Mouse (Mus musculus): ENCODE measurements around the gene Hs3st2.

Gene Hs3st2

GRCm38 (mm10) chr7:121458075-121458474 lies 66.4 kb downstream of the Hs3st2 start:
- no peak for DNase-seq (ENCODE audit: low read depth)

- no peak for DNase-seq (ENCODE audit: low read depth)
Observed at GRCm38 (mm10) chr7:121460626-121461025, 69.0 kb downstream of the Hs3st2 start.

GRCm38 (mm10) chr7:121464441-121464840 lies 72.8 kb downstream of the Hs3st2 start:
- no peak for DNase-seq (ENCODE audit: low read depth)

- DNase-seq (ENCODE audit: low read depth) = no peak
Observed at GRCm38 (mm10) chr7:121465111-121465510, 73.5 kb downstream of the Hs3st2 start.

GRCm38 (mm10) chr7:121466331-121466730 lies 74.7 kb downstream of the Hs3st2 start:
- no peak for DNase-seq (ENCODE audit: low read depth)

GRCm38 (mm10) chr7:121469435-121469834 lies 77.8 kb downstream of the Hs3st2 start:
- DNase-seq (ENCODE audit: low read depth) = no peak

GRCm38 (mm10) chr7:121478302-121478701 lies 86.6 kb downstream of the Hs3st2 start:
- DNase-seq (ENCODE audit: low read depth) = no peak

- DNase-seq (ENCODE audit: low read depth) = no peak
Observed at GRCm38 (mm10) chr7:121480106-121480505, 88.4 kb downstream of the Hs3st2 start.

- no peak for DNase-seq (ENCODE audit: low read depth)
Observed at GRCm38 (mm10) chr7:121484590-121484989, 92.9 kb downstream of the Hs3st2 start.

GRCm38 (mm10) chr7:121485266-121485665 lies 93.6 kb downstream of the Hs3st2 start:
- no peak for DNase-seq (ENCODE audit: low read depth)

GRCm38 (mm10) chr7:121487291-121487690 lies 95.6 kb downstream of the Hs3st2 start:
- DNase-seq (ENCODE audit: low read depth) = no peak

GRCm38 (mm10) chr7:121489401-121489800 lies 97.7 kb downstream of the Hs3st2 start:
- DNase-seq (ENCODE audit: low read depth) = no peak

GRCm38 (mm10) chr7:121491455-121492005 lies 99.9 kb downstream of the Hs3st2 start:
- DNase-seq (ENCODE audit: low read depth) = no peak

- DNase-seq (ENCODE audit: low read depth) = no peak
Observed at GRCm38 (mm10) chr7:121500516-121500915, 108.9 kb downstream of the Hs3st2 start.

- no peak for DNase-seq (ENCODE audit: low read depth)
Observed at GRCm38 (mm10) chr7:121501666-121502065, 110.0 kb downstream of the Hs3st2 start.

GRCm38 (mm10) chr7:121516727-121517126 lies 125.1 kb downstream of the Hs3st2 start:
- DNase-seq (ENCODE audit: low read depth) = no peak

- DNase-seq (ENCODE audit: low read depth) = no peak
Observed at GRCm38 (mm10) chr7:121517165-121517591, 125.5 kb downstream of the Hs3st2 start.

GRCm38 (mm10) chr7:121522125-121522524 lies 130.5 kb downstream of the Hs3st2 start:
- DNase-seq (ENCODE audit: low read depth) = no peak

GRCm38 (mm10) chr7:121529023-121529422 lies 137.4 kb downstream of the Hs3st2 start:
- no peak for DNase-seq (ENCODE audit: low read depth)

GRCm38 (mm10) chr7:121533639-121534038 lies 142.0 kb downstream of the Hs3st2 start:
- no peak for DNase-seq (ENCODE audit: low read depth)

- DNase-seq (ENCODE audit: low read depth) = no peak
Observed at GRCm38 (mm10) chr7:121534386-121534785, 142.7 kb downstream of the Hs3st2 start.

GRCm38 (mm10) chr7:121535987-121536386 lies 144.3 kb downstream of the Hs3st2 start:
- no peak for DNase-seq (ENCODE audit: low read depth)

- DNase-seq (ENCODE audit: low read depth) = no peak
Observed at GRCm38 (mm10) chr7:121539405-121540275, 148.0 kb downstream of the Hs3st2 start.
